Mouse (Mus musculus): Measurements from ENCODE around the gene Cacng4.

GRCm38 (mm10) chr11:107794103-107794493, 259 bp downstream of the Cacng4 start:
- no peak for TF ChIP-seq HCFC1 (IDR thresholded peaks at IDR 0.05; ENCODE audit: borderline replicate concordance, insufficient read depth, low read length)
- no peak for TF ChIP-seq MAFK (IDR thresholded peaks at IDR 0.05; ENCODE audit: insufficient read depth, low read depth, low read length)
- no peak for TF ChIP-seq ZC3H11A (IDR thresholded peaks at IDR 0.05; ENCODE audit: borderline replicate concordance, low read depth, low read length)
- no peak for TF ChIP-seq CHD2 (IDR thresholded peaks at IDR 0.05; ENCODE audit: low read depth, low read length)

Measured in ES-E14 (cell line).